8 mouse cellular contexts compared by ENCODE assay signal in the genomic region with DNA sequence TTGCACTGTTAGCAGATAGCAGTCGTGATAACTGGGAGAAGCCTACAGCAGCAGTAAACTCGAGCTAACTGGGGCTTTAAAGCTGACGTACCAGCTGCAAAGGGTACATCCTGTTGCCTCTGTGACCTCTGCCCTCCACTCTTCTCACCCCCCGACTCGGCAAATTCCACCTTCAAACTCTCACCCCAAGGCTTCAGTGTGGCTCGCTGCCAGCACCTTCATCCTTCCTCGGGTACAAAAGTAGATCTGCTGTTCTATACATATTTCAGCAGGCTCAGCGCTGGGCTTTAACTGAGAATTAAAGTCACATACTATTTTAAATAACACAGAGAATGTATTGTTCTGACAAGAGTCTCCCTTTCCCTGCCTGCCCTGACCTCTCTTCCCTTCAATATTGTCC.
DNase-seq lines count a peak whose midpoint lies in the region; ATAC-seq and TF ChIP-seq lines count a peak whose summit lies in the region.

No protein-coding gene starts in this region.

- no peak; the same call in 1 of the 2 replicates for ATAC-seq in lung, embryonic 14.5 days (ENCODE audit: insufficient read depth)
- no peak for ATAC-seq in embryonic facial prominence, embryonic 13.5 days (ENCODE audit: insufficient number of reproducible peaks, insufficient read depth, low FRiP score, low TSS enrichment, low read depth)

- H3K4me2 ChIP-seq in lung, embryonic 14.5 days: 0 out of 2 replicates have a peak overlapping the region, but pooled peaks have one; percentile 13
- peak overlapping the region; percentile 44 for H3K4me2 ChIP-seq in embryonic facial prominence, embryonic 13.5 days

- DNase-seq in lung, embryonic 14.5 days: peak; percentile 38
- no peak for DNase-seq in lung, adult 2 months
- DNase-seq in kidney, postnatal 4 days: peak; percentile 12 to 37
- DNase-seq in thymus, adult 2 months: peak; percentile 42
- DNase-seq in cerebellum, adult 8-10 months: no peak
- DNase-seq in urinary bladder, postnatal 4 days (ENCODE audit: low spot score in 2 of 2): no peak
- no peak for DNase-seq in adrenal gland, adult 8-10 months

- TF ChIP-seq POLR2A in lung, adult 2 months (IDR thresholded peaks at IDR 0.05; ENCODE audit: borderline replicate concordance, extremely low read depth, low read depth, low read length): no peak
- TF ChIP-seq POLR2A in thymus, adult 2 months (IDR thresholded peaks at IDR 0.05; ENCODE audit: control insufficient read depth, extremely low read depth, insufficient read depth, low read length, poor library complexity): no peak

- peaks cover 4% of the 10 kb centered on the region; the same call in 1 of the 2 replicates for H3K4me1 ChIP-seq in lung, embryonic 14.5 days (ENCODE audit: insufficient read depth)
- no peaks in the 10 kb centered on the region for H3K4me1 ChIP-seq in lung, adult 2 months (ENCODE audit: control insufficient read depth, insufficient read depth, low read length)
- peaks cover 47% of the 10 kb centered on the region for H3K4me1 ChIP-seq in embryonic facial prominence, embryonic 13.5 days
- H3K4me1 ChIP-seq in thymus, adult 2 months (replicated peaks; ENCODE audit: control insufficient read depth, insufficient read depth, low read length): peaks cover 14% of the 10 kb centered on the region

- no peaks in the 10 kb centered on the region for H3K9me3 ChIP-seq in lung, embryonic 14.5 days (ENCODE audit: low read depth, low read length)
- H3K9me3 ChIP-seq in embryonic facial prominence, embryonic 13.5 days: no peaks in the 10 kb centered on the region

- H3K27me3 ChIP-seq in lung, embryonic 14.5 days (ENCODE audit: insufficient read depth, low read length): no peaks in the 10 kb centered on the region
- no peaks in the 10 kb centered on the region for H3K27me3 ChIP-seq in embryonic facial prominence, embryonic 13.5 days
- no peaks in the 10 kb centered on the region for H3K27me3 ChIP-seq in thymus, adult 2 months (ENCODE audit: control insufficient read depth, insufficient read depth, low read length)

- 13% methylated on average over 8 of the region's 8 CpGs for WGBS in lung, embryonic 14.5 days
- 19% methylated on average over 8 of the region's 8 CpGs for WGBS in lung, adult 2 months
- 5% methylated on average over 8 of the region's 8 CpGs for WGBS in embryonic facial prominence, embryonic 13.5 days
- 7% methylated on average over 8 of the region's 8 CpGs for WGBS in thymus, adult 2 months

- no peak overlapping the region for H3K9ac ChIP-seq in lung, embryonic 14.5 days
- no peak overlapping the region for H3K9ac ChIP-seq in embryonic facial prominence, embryonic 13.5 days

- H3K36me3 ChIP-seq in lung, embryonic 14.5 days (ENCODE audit: insufficient read depth): no peaks in the 10 kb centered on the region
- H3K36me3 ChIP-seq in embryonic facial prominence, embryonic 13.5 days: no peaks in the 10 kb centered on the region
- H3K36me3 ChIP-seq in thymus, adult 2 months (ENCODE audit: control insufficient read depth, insufficient read depth, low read length): no peaks in the 10 kb centered on the region

- H3K27ac ChIP-seq in lung, embryonic 14.5 days (ENCODE audit: low read depth): no peak overlapping the region
- peak overlapping the region; percentile 29; the same call in 1 of the 2 replicates for H3K27ac ChIP-seq in embryonic facial prominence, embryonic 13.5 days
- H3K27ac ChIP-seq in thymus, adult 2 months (ENCODE audit: control insufficient read depth, insufficient read depth, low read length): no peak overlapping the region; the same call in 1 of the 2 replicates

- no peak overlapping the region for H3K4me3 ChIP-seq in lung, embryonic 14.5 days (ENCODE audit: low read depth, low read length)
- H3K4me3 ChIP-seq in lung, adult 2 months (replicated peaks; ENCODE audit: extremely low read depth, low read depth, low read length): no peak overlapping the region
- peak overlapping the region; percentile 8 for H3K4me3 ChIP-seq in embryonic facial prominence, embryonic 13.5 days
- H3K4me3 ChIP-seq in thymus, adult 2 months (ENCODE audit: control insufficient read depth, insufficient read depth, low read length): no peak overlapping the region

- no peak for TF ChIP-seq CTCF in lung, embryonic 14.5 days (IDR thresholded peaks at IDR 0.05; ENCODE audit: low read depth)
- TF ChIP-seq CTCF in lung, adult 2 months (IDR thresholded peaks at IDR 0.05; ENCODE audit: insufficient read depth, low read length): no peak
- TF ChIP-seq CTCF in thymus, adult 2 months (IDR thresholded peaks at IDR 0.05; ENCODE audit: borderline replicate concordance, control insufficient read depth, extremely low read depth, insufficient read depth, low read length, poor library complexity): no peak

Comparison
In these comparisons a context has a peak if more than half of its experiments do, and no peak if none do; other contexts are left out.
1. DNase-seq: peak in lung, embryonic 14.5 days (single experiment), kidney, postnatal 4 days (2 of 2) and thymus, adult 2 months (single experiment); none in lung, adult 2 months (single experiment), cerebellum, adult 8-10 months (single experiment), urinary bladder, postnatal 4 days (0 of 2) and adrenal gland, adult 8-10 months (single experiment).